Mouse (Mus musculus) forebrain, embryonic 16.5 days (tissue): ENCODE results near the gene Dennd6a. TPM values are rescaled to one million over a fixed set of nuclear protein-coding genes. Genes with fewer than 3 reads are reported as not detected.

Experiments
- ATAC-seq: fragments of 200-750 bp; cut with Nextera tagmentation; 2 replicates; pipeline ENCODE4 v1.8.0; 2017; ENCODE audit warnings: mild to moderate bottlenecking, moderate library complexity
- H3K27ac ChIP-seq: fragments of 300-500 bp; sonication (generic); 2 replicates; pipeline ENCODE4 v1.5.1; 2014; ENCODE audit warnings: low read length, control low read depth
- H3K27me3 ChIP-seq: fragments of 300-500 bp; sonication (generic); replicated peaks from 2 replicates; pipeline ENCODE4 v1.6.1; 2014; ENCODE audit warnings: low read length; ENCODE audit not compliant: control insufficient read depth, insufficient read depth
- H3K36me3 ChIP-seq: fragments of 300-500 bp; sonication (generic); 2 replicates; pipeline ENCODE4 v1.6.1; 2014; ENCODE audit not compliant: control insufficient read depth, insufficient read depth
- H3K4me1 ChIP-seq: fragments of 300-500 bp; sonication (generic); replicated peaks from 2 replicates; pipeline ENCODE4 v1.6.1; 2014; ENCODE audit warnings: low read length; ENCODE audit not compliant: control insufficient read depth, insufficient read depth
- H3K4me2 ChIP-seq: fragments of 300-500 bp; sonication (generic); 2 replicates; pipeline ENCODE4 v1.6.1; 2014; ENCODE audit warnings: mild to moderate bottlenecking, low read length, control low read depth
- H3K4me3 ChIP-seq: fragments of 300-500 bp; sonication (generic); replicated peaks from 2 replicates; pipeline ENCODE4 v1.5.1; 2014; ENCODE audit warnings: mild to moderate bottlenecking, low read length, control low read depth
- H3K9ac ChIP-seq: fragments of 300-500 bp; sonication (generic); replicated peaks from 2 replicates; pipeline ENCODE4 v1.6.1; 2014; ENCODE audit warnings: low read depth, low read length, control low read depth
- H3K9me3 ChIP-seq: fragments of 300-500 bp; sonication (generic); 2 replicates; pipeline ENCODE4 v1.6.1; 2016; ENCODE audit warnings: low read length; ENCODE audit not compliant: control insufficient read depth
- WGBS: fragments of 180-500 bp; shearing (Covaris S2); extraction: QIAGEN DNeasy Blood & Tissue Kit; methylation state at CpG from one replicate; pipeline ENCODE4 v1.1.7; 2014; 5-methylcytosine and 5-hydroxymethylcytosine counted together
- polyA plus RNA-seq: library from polyadenylated mRNA; unstranded; fragments of >200 nt; fragmentation: Nextera tagmentation; extraction: Ambion mirVana; gene quantifications from 2 replicates; pipeline ENCODE4 v1.2.1, GENCODE M21; 2015

Dennd6a gene
- polyA plus RNA-seq, 1 experiment from 2014 or later, result 21.1 TPM

DNA sequence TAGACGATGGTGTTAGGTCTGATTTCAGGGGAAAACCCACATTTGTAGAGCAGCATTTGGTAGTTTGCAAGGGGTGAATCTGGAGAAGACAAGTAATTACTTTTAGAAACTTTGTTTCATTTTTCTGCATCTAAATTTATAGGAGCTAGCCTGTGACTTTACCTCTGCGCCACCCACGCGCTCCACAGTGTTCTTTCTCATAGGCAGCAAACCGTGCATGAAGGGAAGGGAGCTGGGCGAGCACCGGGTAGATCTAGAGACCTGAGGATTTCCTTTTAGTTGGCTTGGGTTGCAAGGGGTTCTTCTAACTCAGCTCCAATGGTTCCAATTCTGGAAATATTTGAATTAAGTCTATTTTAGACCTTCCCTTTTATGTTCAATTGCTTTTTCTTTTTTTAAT lies 15.1 kb upstream of the Dennd6a start:
- no peaks in the 10 kb centered on the region for H3K9me3 ChIP-seq
- H3K27ac ChIP-seq, result no peak overlapping the region
- no peak overlapping the region for H3K4me3 ChIP-seq
- H3K36me3 ChIP-seq, result no peaks in the 10 kb centered on the region
- H3K27me3 ChIP-seq, result no peaks in the 10 kb centered on the region
- 91% methylated on average over 7 of the region's 7 CpGs for WGBS
- H3K4me2 ChIP-seq, result no peak overlapping the region
- no peak overlapping the region for H3K9ac ChIP-seq
- ATAC-seq, result no peak
- no peaks in the 10 kb centered on the region for H3K4me1 ChIP-seq

DNA sequence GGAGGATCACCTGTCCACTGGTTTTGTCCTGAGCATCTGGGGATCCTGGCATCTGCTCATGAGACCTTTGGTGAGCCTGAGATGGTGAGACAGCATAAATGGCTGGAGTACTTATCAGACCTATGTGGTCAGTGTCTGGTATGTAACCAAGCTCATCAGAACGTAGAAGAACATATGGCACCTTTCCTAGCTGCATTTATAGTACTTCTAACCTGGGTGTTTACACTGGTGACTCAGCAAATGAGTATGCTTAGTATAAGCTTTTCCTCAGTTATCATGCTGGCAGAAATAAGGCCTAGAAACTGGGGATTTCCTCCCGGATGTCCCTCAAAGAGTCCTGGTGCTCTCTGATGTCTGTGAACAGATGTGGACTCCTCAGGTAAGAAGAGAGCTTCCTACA lies 11.4 kb upstream of the Dennd6a start:
- Histone ChIP-seq H3K9ac (no peak overlapping the region), H3K4me1 (no peaks in the 10 kb centered on the region), H3K4me2 (no peak overlapping the region), H3K27ac (no peak overlapping the region), H3K36me3 (no peaks in the 10 kb centered on the region), H3K9me3 (no peaks in the 10 kb centered on the region), H3K27me3 (no peaks in the 10 kb centered on the region), H3K4me3 (no peak overlapping the region)
- ATAC-seq, result no peak
- WGBS, result 85% methylated on average over 2 of the region's 2 CpGs

DNA sequence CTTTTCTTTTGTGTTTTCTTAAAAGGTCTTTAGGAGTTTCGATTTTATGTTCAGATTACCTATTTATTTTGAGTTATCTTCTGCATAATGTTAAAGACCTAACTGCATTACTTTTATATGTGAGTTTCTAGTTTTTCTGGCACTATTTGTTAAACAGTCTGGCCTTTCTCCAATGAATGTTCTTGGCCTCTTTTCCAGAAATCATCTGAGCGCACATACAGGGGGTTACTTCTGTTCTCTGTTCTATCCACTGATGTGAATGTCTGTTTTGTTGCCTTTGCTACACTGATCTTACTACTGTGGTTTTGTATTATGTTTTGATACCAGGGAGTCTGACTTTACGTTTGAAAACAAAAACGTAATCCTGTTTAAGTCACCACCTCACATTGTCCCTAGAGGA lies 3.8 kb upstream of the Dennd6a start:
- no peak overlapping the region for H3K27ac ChIP-seq
- H3K27me3 ChIP-seq, result no peaks in the 10 kb centered on the region
- no peaks in the 10 kb centered on the region for H3K36me3 ChIP-seq
- no peak overlapping the region for H3K4me3 ChIP-seq
- H3K4me1 ChIP-seq, result no peaks in the 10 kb centered on the region
- WGBS, result 84% methylated on average over 4 of the region's 4 CpGs
- no peaks in the 10 kb centered on the region for H3K9me3 ChIP-seq
- no peak for ATAC-seq
- H3K4me2 ChIP-seq, result no peak overlapping the region
- H3K9ac ChIP-seq, result no peak overlapping the region

- 59% methylated on average over 4 of the region's 4 CpGs for whole genome bisulfite sequencing
- no peaks in the 10 kb centered on the region for H3K36me3 ChIP-seq
- H3K27ac ChIP-seq, result no peak overlapping the region
- H3K4me1 ChIP-seq, result no peaks in the 10 kb centered on the region
- H3K27me3 ChIP-seq, result no peaks in the 10 kb centered on the region
- H3K4me2 ChIP-seq, result no peak overlapping the region
- no peak overlapping the region for H3K4me3 ChIP-seq
- ATAC-seq, result no peak
- no peaks in the 10 kb centered on the region for H3K9me3 ChIP-seq
- H3K9ac ChIP-seq, result no peak overlapping the region
Observed at GRCm38 (mm10) chr14:26571951-26572675, 1.5 kb upstream of the Dennd6a start.

DNA sequence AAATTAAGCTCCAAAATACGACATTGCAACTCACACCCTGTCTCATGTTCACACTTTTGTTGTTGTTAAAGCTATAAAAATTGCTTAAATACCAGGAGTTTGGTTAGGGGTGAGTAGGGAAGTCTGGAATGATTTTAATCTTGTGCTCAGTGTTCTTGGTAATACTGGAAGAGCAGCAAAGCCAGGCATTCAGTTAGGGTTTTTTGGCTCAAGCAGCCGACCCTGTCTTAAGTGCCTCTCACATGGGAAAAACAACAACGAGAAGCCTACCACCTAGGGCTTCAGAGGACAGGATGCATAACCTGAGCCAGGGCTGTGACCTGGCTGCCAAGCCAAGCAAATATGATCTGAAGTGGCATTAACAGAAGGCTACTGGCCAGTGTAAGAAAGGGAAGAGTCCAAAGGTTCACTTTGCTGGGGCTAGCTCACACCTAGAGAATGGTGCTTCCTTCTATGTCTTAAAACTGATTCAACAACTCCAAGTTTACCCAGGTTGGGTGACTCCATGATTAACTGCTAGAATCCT lies 2.7 kb downstream of the Dennd6a start:
- H3K27ac ChIP-seq, result no peak overlapping the region
- 78% methylated on average over 3 of the region's 3 CpGs for WGBS
- H3K9ac ChIP-seq, result no peak overlapping the region
- H3K4me1 ChIP-seq, result peaks cover 8% of the 10 kb centered on the region
- no peaks in the 10 kb centered on the region for H3K36me3 ChIP-seq
- H3K27me3 ChIP-seq, result no peaks in the 10 kb centered on the region
- H3K4me3 ChIP-seq, result no peak overlapping the region
- H3K9me3 ChIP-seq, result no peaks in the 10 kb centered on the region
- no peak overlapping the region for H3K4me2 ChIP-seq
- ATAC-seq, result no peak

DNA sequence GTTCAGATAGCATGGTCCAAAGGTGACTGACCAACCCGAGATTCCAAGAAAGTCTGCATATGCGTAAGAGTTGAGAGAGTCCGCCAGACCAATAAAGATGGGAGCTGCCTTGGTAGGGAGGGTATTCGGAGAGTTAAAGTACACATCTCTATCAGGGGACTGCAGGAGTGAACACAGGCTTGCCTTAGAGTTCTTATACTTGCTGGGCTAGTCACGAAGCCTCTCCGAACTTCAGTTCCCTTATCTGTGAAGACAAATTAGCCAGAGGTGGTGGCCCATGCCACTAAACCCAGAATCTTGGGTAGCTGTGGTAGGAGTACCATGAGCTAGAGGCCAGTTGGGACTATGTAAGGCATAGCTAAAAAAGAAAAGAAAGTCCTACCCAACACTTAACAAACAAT lies 5.1 kb downstream of the Dennd6a start:
- H3K4me3 ChIP-seq, result no peak overlapping the region
- H3K4me1 ChIP-seq, result peaks cover 14% of the 10 kb centered on the region
- no peaks in the 10 kb centered on the region for H3K9me3 ChIP-seq
- ATAC-seq, result peak; percentile 13; the same call in 1 of the 2 replicates
- peaks cover 2% of the 10 kb centered on the region; the same call in 1 of the 2 replicates for H3K36me3 ChIP-seq
- no peaks in the 10 kb centered on the region for H3K27me3 ChIP-seq
- H3K27ac ChIP-seq, result no peak overlapping the region
- 74% methylated on average over 6 of the region's 6 CpGs for WGBS
- H3K9ac ChIP-seq, result no peak overlapping the region
- no peak overlapping the region for H3K4me2 ChIP-seq

DNA sequence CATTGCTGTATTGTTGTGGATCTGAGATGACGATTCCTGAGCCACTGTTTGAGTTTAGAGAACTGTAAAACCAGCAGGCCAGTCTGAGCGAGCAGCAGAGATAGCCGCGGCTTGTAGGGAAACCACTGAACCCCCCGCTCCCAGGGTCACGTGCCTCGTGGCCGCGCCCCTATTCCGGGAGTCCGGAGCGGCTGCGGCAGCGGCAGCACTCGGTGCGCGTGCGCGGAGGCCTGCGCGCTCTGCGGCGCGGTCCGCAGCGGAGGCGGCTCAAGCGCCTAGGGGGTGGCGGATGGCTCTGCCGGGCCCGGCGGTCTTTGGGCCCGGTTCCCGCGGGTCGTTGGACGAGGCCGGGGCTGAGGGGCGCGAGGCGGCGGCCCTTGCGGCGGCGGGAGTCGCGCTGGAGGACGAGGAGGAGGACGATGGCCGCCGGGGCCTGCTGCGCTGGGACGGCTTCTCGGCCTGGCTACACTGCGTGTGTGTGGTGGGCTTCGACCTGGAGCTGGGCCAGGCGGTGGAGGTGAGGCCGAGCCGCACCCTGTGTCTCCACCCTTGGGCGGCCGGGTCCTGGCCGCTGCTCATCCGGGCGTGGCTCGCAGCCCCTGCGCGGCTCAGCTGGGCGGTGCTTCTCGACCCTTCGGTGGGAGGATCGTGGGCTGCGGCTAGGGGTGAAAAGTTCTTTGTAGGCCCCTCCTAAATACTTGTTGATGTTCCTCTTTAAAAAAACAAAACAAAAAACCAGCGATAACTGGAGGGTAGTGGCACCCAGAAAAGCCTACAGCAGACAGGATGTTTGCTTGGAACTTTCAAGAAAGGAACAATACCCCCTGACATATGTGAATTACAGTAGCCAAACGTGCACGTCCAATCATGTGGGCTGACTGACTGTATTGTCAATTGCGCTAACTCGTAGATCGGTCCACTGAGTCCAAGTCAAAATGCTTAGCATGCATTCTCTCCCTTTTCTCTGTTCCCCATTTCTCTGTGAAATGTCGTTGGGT lies 6.0 kb downstream of the Dennd6a start:
- peak overlapping the region; percentile 81 for H3K4me2 ChIP-seq
- H3K4me1 ChIP-seq, result peaks cover 14% of the 10 kb centered on the region
- no peaks in the 10 kb centered on the region for H3K27me3 ChIP-seq
- peak overlapping the region; percentile 99 for H3K9ac ChIP-seq
- ATAC-seq, result peak; percentile 97
- under 1% methylated on average over 69 of the region's 79 CpGs for WGBS
- peak overlapping the region; percentile 90 for H3K27ac ChIP-seq
- H3K4me3 ChIP-seq, result peak overlapping the region; percentile 89
- no peaks in the 10 kb centered on the region for H3K9me3 ChIP-seq
- peaks cover 2% of the 10 kb centered on the region; the same call in 1 of the 2 replicates for H3K36me3 ChIP-seq

GRCm38 (mm10) chr14:26583645-26584044 lies 10.0 kb downstream of the Dennd6a start:
- no peak overlapping the region for H3K4me3 ChIP-seq
- 94% methylated on average over 2 of the region's 3 CpGs for WGBS
- no peak for ATAC-seq
- no peak overlapping the region for H3K27ac ChIP-seq
- no peaks in the 10 kb centered on the region for H3K27me3 ChIP-seq
- H3K4me2 ChIP-seq, result no peak overlapping the region
- no peak overlapping the region for H3K9ac ChIP-seq
- H3K36me3 ChIP-seq, result peaks cover 2% of the 10 kb centered on the region; the same call in 1 of the 2 replicates
- peaks cover 14% of the 10 kb centered on the region for H3K4me1 ChIP-seq
- H3K9me3 ChIP-seq, result no peaks in the 10 kb centered on the region

- no peak overlapping the region for H3K27ac ChIP-seq
- no peaks in the 10 kb centered on the region for H3K9me3 ChIP-seq
- H3K36me3 ChIP-seq, result peaks cover under 1% of the 10 kb centered on the region; the same call in 1 of the 2 replicates
- peaks cover under 1% of the 10 kb centered on the region for H3K4me1 ChIP-seq
- no peak for ATAC-seq
- H3K27me3 ChIP-seq, result no peaks in the 10 kb centered on the region
- H3K9ac ChIP-seq, result no peak overlapping the region
- no peak overlapping the region for H3K4me2 ChIP-seq
- no peak overlapping the region for H3K4me3 ChIP-seq
Observed at GRCm38 (mm10) chr14:26587116-26587515, 13.5 kb downstream of the Dennd6a start.
